In the genomic region with DNA sequence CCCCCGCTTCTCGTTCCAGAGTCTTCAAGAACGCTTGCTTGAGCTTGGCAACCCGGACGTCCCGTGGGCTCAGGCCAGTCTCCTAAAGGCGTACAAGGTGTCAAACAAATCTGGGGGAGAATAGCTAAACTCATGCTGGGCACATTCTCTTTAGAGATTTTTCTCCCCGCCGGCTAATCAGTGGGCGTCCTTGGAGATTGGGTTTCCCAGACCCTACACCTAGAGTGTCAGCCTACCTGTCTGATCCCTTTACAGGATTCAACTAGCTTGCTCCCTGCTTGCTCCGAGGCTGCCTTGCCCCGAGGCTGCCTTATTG, we compare ENCODE assay signal across 8 mouse cellular contexts. TPM values are rescaled to one million over a fixed set of nuclear protein-coding genes. Genes with fewer than 3 reads are reported as not detected.
A peak's percentile ranks its signal among the peaks of the same experiment; 100 is the strongest.
DNase-seq lines count a peak whose midpoint lies in the region; ATAC-seq and TF ChIP-seq lines count a peak whose summit lies in the region.

No protein-coding gene starts in this region.

- peak overlapping the region; percentile 95 for H3K4me2 ChIP-seq in embryonic facial prominence, embryonic 15.5 days (replicated peaks)
- peak overlapping the region; percentile 90 for H3K4me2 ChIP-seq in limb, embryonic 12.5 days
- peak overlapping the region; percentile 96 for H3K4me2 ChIP-seq in neural tube, embryonic 15.5 days

- H3K27ac ChIP-seq in liver, adult 2 months (replicated peaks; ENCODE audit: insufficient read depth, low read depth, low read length): peak overlapping the region; percentile 90; the same call in 1 of the 2 replicates
- peak overlapping the region; percentile 40; the same call in 1 of the 2 replicates for H3K27ac ChIP-seq in embryonic facial prominence, embryonic 15.5 days (replicated peaks)
- no peak overlapping the region for H3K27ac ChIP-seq in limb, embryonic 12.5 days
- no peak overlapping the region for H3K27ac ChIP-seq in neural tube, embryonic 15.5 days (replicated peaks)

- WGBS in liver, adult 2 months: 3% methylated on average over 12 of the region's 12 CpGs
- 2% methylated on average over 12 of the region's 12 CpGs for WGBS in embryonic facial prominence, embryonic 15.5 days
- WGBS in limb, embryonic 12.5 days: under 1% methylated on average over 12 of the region's 12 CpGs
- WGBS in neural tube, embryonic 15.5 days: 2% methylated on average over 12 of the region's 12 CpGs

- peaks cover 10% of the 10 kb centered on the region for H3K4me1 ChIP-seq in liver, adult 2 months (ENCODE audit: control insufficient read depth, insufficient read depth, low read length)
- H3K4me1 ChIP-seq in embryonic facial prominence, embryonic 15.5 days: peaks cover 17% of the 10 kb centered on the region
- H3K4me1 ChIP-seq in limb, embryonic 12.5 days (replicated peaks): peaks cover 15% of the 10 kb centered on the region
- peaks cover 22% of the 10 kb centered on the region for H3K4me1 ChIP-seq in neural tube, embryonic 15.5 days

- TF ChIP-seq CTCF in liver, adult 2 months (IDR thresholded peaks at IDR 0.05; ENCODE audit: low read depth, low read length): no peak

- no peaks in the 10 kb centered on the region for H3K9me3 ChIP-seq in embryonic facial prominence, embryonic 15.5 days (replicated peaks)
- no peaks in the 10 kb centered on the region for H3K9me3 ChIP-seq in limb, embryonic 12.5 days
- no peaks in the 10 kb centered on the region for H3K9me3 ChIP-seq in neural tube, embryonic 15.5 days (replicated peaks)

- peaks cover 31% of the 10 kb centered on the region for H3K79me2 ChIP-seq in liver, adult 2 months (ENCODE audit: control insufficient read depth, insufficient read depth, low read length)

- no peak for DNase-seq in liver, adult 2 months (ENCODE audit: extremely low read depth, low read depth, low spot score)
- no peak for DNase-seq in liver
- DNase-seq in left cerebral cortex, adult 11 months (ENCODE audit: low spot score): no peak
- DNase-seq in urinary bladder, adult 2 months (ENCODE audit: low spot score): no peak
- DNase-seq in embryo, embryonic 10 days (ENCODE audit: low spot score): no peak

- no peak for ATAC-seq in embryonic facial prominence, embryonic 15.5 days (ENCODE audit: insufficient number of reproducible peaks, low FRiP score, low TSS enrichment, low read depth)
- 0 out of 2 replicates have a peak, but pooled peaks have one; percentile 43 for ATAC-seq in limb, embryonic 12.5 days (ENCODE audit: insufficient number of reproducible peaks, insufficient read depth, low FRiP score, low TSS enrichment, low read depth)
- no peak for ATAC-seq in neural tube, embryonic 15.5 days (ENCODE audit: low FRiP score)

- H3K4me3 ChIP-seq in liver, adult 2 months (ENCODE audit: insufficient read depth, low read depth, low read length): peak overlapping the region; percentile 94
- peak overlapping the region; percentile 73 for H3K4me3 ChIP-seq in embryonic facial prominence, embryonic 15.5 days (replicated peaks)
- peak overlapping the region; percentile 56 for H3K4me3 ChIP-seq in limb, embryonic 12.5 days (replicated peaks)
- H3K4me3 ChIP-seq in neural tube, embryonic 15.5 days (replicated peaks): peak overlapping the region; percentile 47

- TF ChIP-seq POLR2A in liver, adult 2 months (IDR thresholded peaks at IDR 0.05; ENCODE audit: extremely low read depth, insufficient read depth, low read length): no peak

- no peaks in the 10 kb centered on the region for H3K36me3 ChIP-seq in liver, adult 2 months (ENCODE audit: control insufficient read depth, insufficient read depth, low read length)
- H3K36me3 ChIP-seq in embryonic facial prominence, embryonic 15.5 days: no peaks in the 10 kb centered on the region
- no peaks in the 10 kb centered on the region for H3K36me3 ChIP-seq in limb, embryonic 12.5 days
- H3K36me3 ChIP-seq in neural tube, embryonic 15.5 days: no peaks in the 10 kb centered on the region

- H3K9ac ChIP-seq in liver, adult 2 months (ENCODE audit: low read depth, low read length): peak overlapping the region; percentile 93
- H3K9ac ChIP-seq in embryonic facial prominence, embryonic 15.5 days: peak overlapping the region; percentile 63; the same call in 1 of the 2 replicates
- H3K9ac ChIP-seq in limb, embryonic 12.5 days (replicated peaks): peak overlapping the region; percentile 42; the same call in 1 of the 2 replicates
- 0 out of 2 replicates have a peak overlapping the region, but pooled peaks have one; percentile 47 for H3K9ac ChIP-seq in neural tube, embryonic 15.5 days (replicated peaks)

- no peaks in the 10 kb centered on the region for H3K27me3 ChIP-seq in liver, adult 2 months (ENCODE audit: control insufficient read depth, insufficient read depth, low read length)
- H3K27me3 ChIP-seq in embryonic facial prominence, embryonic 15.5 days: no peaks in the 10 kb centered on the region
- peaks cover 52% of the 10 kb centered on the region for H3K27me3 ChIP-seq in limb, embryonic 12.5 days
- peaks cover 44% of the 10 kb centered on the region for H3K27me3 ChIP-seq in neural tube, embryonic 15.5 days (replicated peaks)

RNA-seq across cellular contexts. Expression of gene Anxa11, which starts 0.7 kb away (rescaled TPM):
- total RNA-seq in liver, adult 2 months (2014; rRNA removed): 11.7 and 14.5 TPM in 2 replicates
- polyA plus RNA-seq in liver, adult 2 months (2012; rRNA removed): 30.5 and 33.6 TPM in 2 replicates
- polyA plus RNA-seq in embryonic facial prominence, embryonic 15.5 days (2015; fragmentation: Nextera tagmentation; extraction: Ambion mirVana): 29.4 and 29.6 TPM in 2 replicates
- polyA plus RNA-seq in limb, embryonic 12.5 days (2016; fragmentation: Nextera tagmentation; extraction: Ambion mirVana): 6.2 and 7.0 TPM in 2 replicates
- polyA plus RNA-seq in neural tube, embryonic 15.5 days (2015; fragmentation: Nextera tagmentation; extraction: Ambion mirVana): 2.3 and 15.9 TPM in 2 replicates
- polyA plus RNA-seq in urinary bladder, adult 2 months (2012; rRNA removed): 65.5 and 84.4 TPM in 2 replicates

Comparison
In these comparisons a context has a peak if more than half of its experiments do, and no peak if none do; other contexts are left out.
1. H3K27ac ChIP-seq: peak in liver, adult 2 months (single experiment) and embryonic facial prominence, embryonic 15.5 days (single experiment); none in limb, embryonic 12.5 days (single experiment) and neural tube, embryonic 15.5 days (single experiment).
2. H3K9ac ChIP-seq: peak in every context shown above with its lines; median percentile 93 in liver, adult 2 months; 63 in embryonic facial prominence, embryonic 15.5 days; 47 in neural tube, embryonic 15.5 days; 42 in limb, embryonic 12.5 days.
3. Peak in every context shown above with its lines, with median percentiles within 50 percentile points of each other: H3K4me3 ChIP-seq and H3K4me2 ChIP-seq.